Mouse (Mus musculus) erythroblast, embryonic 14.5 days (primary cell): ENCODE results near the gene Sbk1. TPM values are rescaled to one million over a fixed set of nuclear protein-coding genes. Genes with fewer than 3 reads are reported as not detected.
"Not testable (repeated sequence)": the region's sequence is repeated elsewhere in the genome, so short reads cannot be mapped to it uniquely, and the experiment has no call there.

Experiments used
- H3K27me3 ChIP-seq: 2 replicates; pipeline ENCODE4 v1.6.1; 2012; ENCODE audit warnings: inconsistent platforms; ENCODE audit not compliant: control insufficient read depth
- H3K36me3 ChIP-seq: 2 replicates; pipeline ENCODE4 v1.6.1; 2012; ENCODE audit warnings: mild to moderate bottlenecking, inconsistent platforms; ENCODE audit not compliant: control insufficient read depth
- H3K4me1 ChIP-seq: 2 replicates; pipeline ENCODE4 v1.6.1; 2012; ENCODE audit warnings: inconsistent platforms; ENCODE audit not compliant: control insufficient read depth
- H3K4me3 ChIP-seq: replicated peaks from 2 replicates; pipeline ENCODE3; 2012; ENCODE audit warnings: moderate library complexity, mild to moderate bottlenecking, inconsistent platforms
- H3K9me3 ChIP-seq: 2 replicates; pipeline ENCODE4 v1.6.1; 2012; ENCODE audit warnings: low read length, inconsistent platforms, mixed read lengths; ENCODE audit not compliant: control insufficient read depth
- GATA1 ChIP-seq: IDR thresholded peaks from 2 replicates; pipeline ENCODE4 v1.6.1; 2012; ENCODE audit warnings: low read length, inconsistent platforms, mixed read lengths
- TAL1 ChIP-seq: IDR thresholded peaks from 3 replicates; pipeline ENCODE4 v1.6.1; 2012; ENCODE audit warnings: low read length, inconsistent platforms, mixed read lengths
- polyA plus RNA-seq: library from polyadenylated mRNA; stranded (reverse); fragments of >175 nt; gene quantifications from 2 replicates; pipeline ENCODE4 v1.2.3, GENCODE M21; 2012

Sbk1 gene
- polyA plus RNA-seq, 1 experiment, result 0.05 TPM

GRCm38 (mm10) chr7:126274626-126275025 is 2.2 kb downstream of the Sbk1 start:
- no peaks in the 10 kb centered on the region for H3K9me3 ChIP-seq
- H3K27me3 ChIP-seq, result peaks cover 64% of the 10 kb centered on the region
- TF ChIP-seq GATA1 (no peak), TAL1 (no peak)
- H3K36me3 ChIP-seq, result no peaks in the 10 kb centered on the region
- H3K4me1 ChIP-seq, result peaks cover 13% of the 10 kb centered on the region
- no peak overlapping the region for H3K4me3 ChIP-seq

DNA sequence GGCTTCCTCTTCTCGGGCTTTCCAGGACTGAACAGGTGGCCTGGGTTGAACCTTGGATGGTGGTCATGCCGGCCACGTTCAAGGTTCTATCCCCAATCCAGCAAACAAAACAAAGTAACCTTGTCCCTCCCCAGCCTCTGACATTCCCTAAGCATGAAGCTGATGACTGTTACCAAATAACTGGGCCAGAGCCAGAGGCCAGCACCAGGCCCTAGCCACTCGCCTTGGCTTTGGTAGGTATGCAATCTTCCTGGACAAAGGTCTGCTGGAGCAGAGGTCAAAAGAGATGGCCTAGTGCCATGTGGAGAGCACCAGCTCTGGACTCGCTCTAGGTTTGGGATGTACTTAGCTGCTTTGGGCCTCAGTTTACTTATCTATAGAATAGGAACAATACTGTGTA is 3.3 kb downstream of the Sbk1 start:
- no peaks in the 10 kb centered on the region for H3K36me3 ChIP-seq
- no peaks in the 10 kb centered on the region for H3K9me3 ChIP-seq
- TF ChIP-seq GATA1 (no peak), TAL1 (no peak)
- no peak overlapping the region for H3K4me3 ChIP-seq
- H3K27me3 ChIP-seq, result peaks cover 53% of the 10 kb centered on the region
- H3K4me1 ChIP-seq, result peaks cover 13% of the 10 kb centered on the region

- H3K9me3 ChIP-seq, result no peaks in the 10 kb centered on the region
- H3K36me3 ChIP-seq, result no peaks in the 10 kb centered on the region
- H3K4me3 ChIP-seq, result no peak overlapping the region
- peaks cover 47% of the 10 kb centered on the region for H3K27me3 ChIP-seq
- TF ChIP-seq TAL1 (no peak), GATA1 (no peak)
- H3K4me1 ChIP-seq, result peaks cover 13% of the 10 kb centered on the region
Measured at GRCm38 (mm10) chr7:126276297-126276696, 3.9 kb downstream of the Sbk1 start.

DNA sequence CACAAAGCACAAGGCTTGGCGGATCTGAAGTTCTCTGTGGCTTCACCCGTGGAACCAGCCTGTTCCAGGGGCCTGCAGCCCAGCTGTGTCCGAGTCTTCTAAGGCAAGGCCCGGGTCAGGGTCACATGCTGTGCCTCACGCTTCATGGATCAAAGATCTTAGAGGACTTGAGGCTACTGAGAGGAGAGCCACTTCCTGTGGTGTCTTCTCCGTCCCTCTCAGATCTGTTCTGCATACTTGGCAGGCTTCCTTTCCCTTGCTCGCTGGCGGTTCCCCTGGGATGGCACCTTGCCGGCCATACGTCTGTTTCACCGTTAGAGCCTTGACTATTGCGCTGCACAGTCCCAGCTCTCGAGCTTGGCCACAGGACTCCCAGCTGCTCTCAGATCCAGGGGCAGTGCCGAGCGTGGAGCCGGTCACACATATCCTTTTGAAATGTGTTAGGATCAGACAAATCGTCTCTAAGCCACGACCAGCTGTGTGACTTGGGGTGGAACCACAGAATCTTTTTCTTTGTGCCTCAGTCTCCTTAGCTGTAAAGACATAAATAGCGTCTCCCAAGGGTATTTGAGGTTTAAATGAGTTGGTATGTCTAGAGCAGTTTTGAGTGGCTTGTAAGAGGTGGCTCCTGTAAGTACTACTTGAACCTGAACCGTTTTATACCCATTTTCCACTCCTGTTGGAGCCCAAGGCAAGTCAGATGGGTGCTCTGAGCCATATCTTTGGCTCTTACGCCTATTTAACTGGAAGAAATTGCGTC is 5.3 kb downstream of the Sbk1 start:
- no peak for TF ChIP-seq GATA1
- peaks cover 33% of the 10 kb centered on the region for H3K27me3 ChIP-seq
- H3K4me3 ChIP-seq, result no peak overlapping the region
- H3K36me3 ChIP-seq, result no peaks in the 10 kb centered on the region
- peaks cover 7% of the 10 kb centered on the region for H3K4me1 ChIP-seq
- no peaks in the 10 kb centered on the region for H3K9me3 ChIP-seq

DNA sequence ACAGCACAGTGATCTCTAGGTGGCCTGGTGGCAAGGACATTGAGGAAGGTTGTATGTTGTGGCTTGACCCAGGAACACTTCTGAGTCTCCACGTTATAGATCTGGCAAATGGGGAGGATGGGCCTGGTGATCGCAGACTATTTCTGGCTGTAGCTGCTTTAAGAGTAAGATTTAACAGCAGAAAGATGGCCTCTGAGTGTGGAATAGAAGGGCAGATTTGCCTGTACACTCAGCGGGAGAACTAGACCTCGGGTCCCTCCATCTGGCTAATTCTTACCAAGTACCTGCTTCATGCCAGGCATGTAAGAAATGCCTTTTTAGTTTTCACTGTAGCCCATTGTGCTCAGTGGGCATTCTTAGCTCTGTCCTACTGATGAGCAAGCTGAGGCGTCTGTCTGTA is 6.4 kb downstream of the Sbk1 start:
- Histone ChIP-seq H3K4me3 (no peak overlapping the region), H3K4me1 (no peaks in the 10 kb centered on the region), H3K27me3 (peaks cover 22% of the 10 kb centered on the region), H3K36me3 (no peaks in the 10 kb centered on the region), H3K9me3 (no peaks in the 10 kb centered on the region)
- TF ChIP-seq GATA1 (no peak), TAL1 (no peak)

GRCm38 (mm10) chr7:126279774-126280482 is 7.5 kb downstream of the Sbk1 start:
- H3K9me3 ChIP-seq, result no peaks in the 10 kb centered on the region
- H3K27me3 ChIP-seq, result peaks cover 11% of the 10 kb centered on the region
- H3K36me3 ChIP-seq, result no peaks in the 10 kb centered on the region
- H3K4me1 ChIP-seq, result no peaks in the 10 kb centered on the region; the same call in 1 of the 2 replicates
- TF ChIP-seq TAL1 (no peak), GATA1 (no peak)
- no peak overlapping the region for H3K4me3 ChIP-seq

- H3K36me3 ChIP-seq, result no peaks in the 10 kb centered on the region
- peaks cover 5% of the 10 kb centered on the region; the same call in 1 of the 2 replicates for H3K27me3 ChIP-seq
- H3K4me3 ChIP-seq, result no peak overlapping the region
- no peaks in the 10 kb centered on the region for H3K9me3 ChIP-seq
- H3K4me1 ChIP-seq, result peaks cover 4% of the 10 kb centered on the region; the same call in 1 of the 2 replicates
- no peak for TF ChIP-seq TAL1
Measured at GRCm38 (mm10) chr7:126280696-126281095, 8.3 kb downstream of the Sbk1 start.

GRCm38 (mm10) chr7:126281876-126282682 is 9.7 kb downstream of the Sbk1 start:
- no peaks in the 10 kb centered on the region for H3K9me3 ChIP-seq
- no peaks in the 10 kb centered on the region for H3K36me3 ChIP-seq
- H3K4me1 ChIP-seq, result peaks cover 4% of the 10 kb centered on the region; the same call in 1 of the 2 replicates
- H3K27me3 ChIP-seq, result peaks cover 2% of the 10 kb centered on the region; the same call in 1 of the 2 replicates
- H3K4me3 ChIP-seq, result no peak overlapping the region
- TF ChIP-seq TAL1, result no peak
- TF ChIP-seq GATA1, result no peak

DNA sequence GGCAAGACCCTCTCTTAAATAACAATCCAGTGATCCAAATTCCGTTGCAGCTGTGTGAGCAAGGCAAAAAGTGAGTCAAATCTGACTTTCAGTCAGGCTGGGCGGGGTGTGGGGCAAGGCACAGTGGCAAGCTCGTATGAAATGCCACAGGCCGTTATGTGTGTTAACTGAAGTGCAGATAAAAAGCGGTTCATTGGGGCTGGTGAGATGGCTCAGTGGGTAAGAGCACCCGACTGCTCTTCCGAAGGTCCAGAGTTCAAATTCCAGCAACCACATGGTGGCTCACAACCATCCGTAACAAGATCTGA is 10.2 kb downstream of the Sbk1 start:
- not testable (repeated sequence) for H3K36me3 ChIP-seq, H3K27me3 ChIP-seq, H3K4me1 ChIP-seq, H3K9me3 ChIP-seq, H3K4me3 ChIP-seq
